Mouse (Mus musculus): ENCODE measurements at regions not wholly inside any gene's neighbourhood (a gene's known extent, or its start where the extent isn't known, plus 50 kb on each side); places are given as distances from the start of the nearest gene placed in this dataset.

DNA sequence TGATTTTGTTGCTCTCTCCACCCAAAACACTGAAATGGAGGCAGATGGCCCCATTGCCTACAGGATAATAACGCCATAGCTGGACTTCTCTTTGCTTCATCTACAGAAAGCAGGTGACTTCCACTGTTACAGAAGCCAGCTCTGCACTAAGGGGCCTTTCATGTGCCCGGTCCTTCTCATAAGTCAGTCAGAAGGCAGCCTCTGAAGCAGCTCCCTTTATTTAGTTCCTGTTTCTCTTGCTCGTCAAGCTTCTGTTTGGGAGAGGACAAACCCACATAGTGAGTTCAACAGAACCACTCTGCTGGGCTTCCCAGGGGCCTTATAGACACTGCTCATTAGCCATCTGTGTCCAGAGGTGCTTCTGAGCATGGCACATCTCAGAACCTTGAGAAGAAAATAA lies 205.1 kb upstream of the Hhip start:
- no peak for DNase-seq (ENCODE audit: low spot score in 2 of 2)

DNA sequence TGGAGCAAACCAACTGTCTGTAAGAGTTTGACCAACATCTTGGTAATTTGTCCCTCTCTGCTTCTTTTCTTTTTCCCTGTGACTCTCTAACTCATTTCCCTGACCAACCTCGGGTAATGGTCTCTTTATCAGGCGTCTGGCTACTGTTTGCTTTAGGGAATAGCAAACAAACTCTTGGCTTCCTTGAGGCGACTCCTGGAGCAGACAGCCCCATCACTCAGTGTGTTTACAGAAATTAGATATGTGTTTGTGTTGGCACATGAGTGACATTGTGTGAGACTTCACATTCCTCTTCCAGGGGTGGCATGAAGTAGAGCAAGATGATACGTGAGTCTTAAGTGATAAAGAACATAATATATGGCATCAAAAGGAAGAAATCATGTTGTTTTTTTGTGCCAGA lies 195.7 kb upstream of the Hhip start:
- no peak for DNase-seq (ENCODE audit: low spot score in 2 of 2)

DNA sequence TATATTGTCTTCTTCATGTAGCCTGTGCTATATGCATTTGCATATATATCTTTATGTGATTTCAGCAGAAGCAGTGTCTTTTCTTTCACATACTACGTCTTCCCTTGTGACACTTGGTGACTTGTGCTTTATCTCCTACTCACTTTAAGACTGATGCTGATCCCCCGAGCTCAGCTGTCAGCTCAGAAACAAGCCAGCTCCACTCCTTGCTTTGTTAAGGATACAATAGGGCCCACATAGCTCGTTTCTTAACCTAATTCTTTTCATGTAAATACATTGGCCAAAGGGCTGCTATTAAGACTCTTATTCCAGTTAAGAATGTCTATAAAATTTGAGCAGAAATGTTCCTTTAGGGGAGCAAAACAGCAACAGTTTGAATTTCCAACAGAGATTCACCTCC lies 193.8 kb upstream of the Hhip start:
- no peak for DNase-seq (ENCODE audit: low spot score in 2 of 2)

DNA sequence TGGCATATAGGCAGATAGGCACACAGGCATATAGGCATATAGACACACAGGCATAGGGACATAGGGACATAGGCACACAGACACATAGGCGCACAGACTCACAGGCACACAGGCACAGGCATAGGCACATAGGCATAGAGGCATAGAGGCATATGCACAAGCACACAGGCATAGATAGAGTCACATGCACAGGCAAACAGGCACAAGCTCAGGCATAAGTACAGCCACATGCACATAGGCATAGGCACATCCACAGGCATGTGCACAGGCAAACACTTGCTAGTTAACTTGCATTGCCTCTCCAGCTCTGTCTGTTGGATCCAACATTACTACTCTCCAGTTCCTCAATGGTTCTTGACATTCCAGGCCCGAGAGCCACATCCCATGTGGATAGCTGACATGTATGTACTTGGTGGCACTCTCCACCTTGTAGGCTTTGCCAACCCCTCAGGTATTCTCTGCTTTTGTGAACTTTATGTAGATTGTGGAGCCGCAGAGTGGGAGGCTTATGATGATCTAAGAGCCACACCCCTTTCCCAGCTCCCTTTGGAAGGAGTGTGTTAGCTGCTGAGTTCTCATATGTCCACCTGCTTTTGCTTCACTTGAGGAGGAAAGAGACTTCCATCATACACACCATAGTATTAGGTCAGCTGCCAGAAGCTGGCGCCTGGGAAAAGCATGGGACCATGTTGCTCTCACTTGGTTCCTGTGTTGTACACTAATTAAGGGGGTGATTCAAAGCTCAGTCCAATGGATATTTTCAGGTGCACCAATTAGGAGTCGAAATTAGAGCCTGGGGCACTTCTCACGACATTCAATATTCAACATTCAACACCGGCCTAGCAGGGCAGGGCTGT lies 192.7 kb upstream of the Hhip start:
- DNase-seq (ENCODE audit: low spot score in 2 of 2) = no peak

DNA sequence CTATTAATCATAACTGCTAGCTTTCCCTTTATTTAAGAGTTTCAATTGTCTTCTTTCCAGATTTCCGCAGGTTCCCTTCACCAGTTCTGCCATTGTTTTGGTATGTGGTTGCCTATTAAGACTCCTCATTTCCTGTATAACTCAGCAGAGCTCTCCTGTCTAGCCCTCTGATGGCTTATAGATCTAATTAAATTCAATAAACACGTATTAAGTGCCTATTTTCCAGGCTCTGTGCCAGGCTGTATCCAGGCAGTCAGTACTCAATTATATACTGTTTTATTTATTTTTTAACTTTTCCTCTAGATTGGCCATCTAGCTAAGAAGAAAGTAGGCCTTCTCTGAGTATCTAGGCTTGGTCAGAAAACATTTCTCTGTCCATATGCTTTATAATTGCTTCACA lies 192.0 kb upstream of the Hhip start:
- DNase-seq (ENCODE audit: low spot score in 2 of 2) = no peak

DNA sequence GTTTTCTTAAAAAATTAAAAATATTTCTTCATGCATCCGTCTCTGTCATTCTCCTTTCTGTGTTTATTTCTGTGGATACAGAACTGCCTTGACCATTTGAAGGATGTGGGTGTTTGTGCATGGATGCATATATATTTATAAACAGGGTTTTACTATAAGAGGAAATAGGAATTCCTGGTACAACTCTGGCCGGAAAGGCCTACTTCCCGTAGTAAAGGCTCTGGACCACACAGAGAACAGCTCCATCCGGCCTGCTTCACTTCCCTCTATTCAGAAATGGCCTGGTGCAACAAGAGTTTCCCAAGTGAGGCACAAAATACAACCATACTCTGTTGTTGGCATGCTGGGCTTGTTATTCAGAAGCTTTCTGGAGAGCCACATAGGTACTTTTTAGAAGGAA lies 182.1 kb upstream of the Hhip start:
- DNase-seq (ENCODE audit: low spot score in 2 of 2) = no peak

DNA sequence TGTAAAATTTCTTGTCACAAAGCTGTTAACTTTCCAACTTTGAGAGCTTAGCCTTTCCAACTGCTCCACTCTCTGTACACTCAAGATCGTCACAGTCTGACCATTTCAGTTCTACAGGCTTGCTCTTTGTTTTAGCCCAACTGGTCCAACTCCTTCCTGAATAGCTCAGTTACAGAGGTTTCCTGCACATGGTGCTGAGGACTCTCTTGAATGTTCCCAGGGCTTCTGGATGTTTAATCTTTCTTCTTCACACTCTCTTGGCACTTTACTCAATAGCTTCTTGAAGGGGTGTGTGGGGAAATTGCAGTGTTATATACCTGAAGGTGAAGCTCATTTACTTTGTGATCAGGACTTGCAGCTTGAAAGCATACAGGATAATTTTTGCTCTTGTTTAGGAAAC lies 152.6 kb upstream of the Hhip start:
- no peak for DNase-seq (ENCODE audit: low spot score in 2 of 2)

DNA sequence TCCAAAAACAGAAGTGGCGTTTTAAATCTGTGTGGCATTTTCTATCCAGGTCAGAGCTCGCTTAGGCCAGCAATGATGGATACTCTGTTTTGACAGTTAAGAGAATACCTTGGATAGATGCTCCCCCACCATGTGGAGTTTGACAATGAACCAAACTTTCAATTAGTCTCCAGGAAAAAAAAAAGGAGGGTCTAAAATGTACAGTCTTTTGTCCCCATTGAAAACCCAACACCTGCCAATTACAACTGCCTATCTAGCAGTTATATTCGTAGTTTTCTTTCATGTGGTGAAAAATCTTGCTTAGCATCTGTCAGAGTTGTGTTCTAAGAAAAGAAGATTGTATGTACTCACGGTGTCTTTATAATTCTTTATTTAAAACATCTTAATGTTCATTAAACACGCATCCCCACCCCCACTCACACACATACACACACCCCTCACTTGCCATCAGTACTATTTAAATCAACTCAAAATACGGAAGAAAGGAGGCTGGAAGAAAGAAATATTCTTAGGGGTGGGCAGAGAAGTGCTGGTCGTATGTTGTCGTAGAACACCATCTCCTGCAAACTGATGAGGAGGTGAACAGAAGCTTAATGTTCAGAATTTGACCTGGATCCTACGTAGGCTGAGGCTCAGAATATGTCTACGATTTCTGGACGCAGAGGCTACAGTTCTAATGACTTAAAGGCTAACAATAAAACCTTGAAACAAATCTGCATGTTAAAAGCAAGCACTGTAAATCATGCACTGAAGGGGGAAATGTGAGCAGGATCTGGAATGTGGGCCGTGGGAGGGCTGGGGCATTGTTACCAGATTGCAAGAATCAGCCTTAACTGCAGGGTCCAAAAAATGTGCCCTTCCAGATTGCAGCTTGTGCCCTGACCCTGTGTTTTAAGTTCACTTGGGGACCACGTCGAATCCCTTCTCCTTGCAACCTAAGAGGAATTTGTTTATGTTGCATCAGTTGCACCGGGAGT lies 147.2 kb upstream of the Hhip start:
- DNase-seq (ENCODE audit: low spot score in 2 of 2) = no peak

DNA sequence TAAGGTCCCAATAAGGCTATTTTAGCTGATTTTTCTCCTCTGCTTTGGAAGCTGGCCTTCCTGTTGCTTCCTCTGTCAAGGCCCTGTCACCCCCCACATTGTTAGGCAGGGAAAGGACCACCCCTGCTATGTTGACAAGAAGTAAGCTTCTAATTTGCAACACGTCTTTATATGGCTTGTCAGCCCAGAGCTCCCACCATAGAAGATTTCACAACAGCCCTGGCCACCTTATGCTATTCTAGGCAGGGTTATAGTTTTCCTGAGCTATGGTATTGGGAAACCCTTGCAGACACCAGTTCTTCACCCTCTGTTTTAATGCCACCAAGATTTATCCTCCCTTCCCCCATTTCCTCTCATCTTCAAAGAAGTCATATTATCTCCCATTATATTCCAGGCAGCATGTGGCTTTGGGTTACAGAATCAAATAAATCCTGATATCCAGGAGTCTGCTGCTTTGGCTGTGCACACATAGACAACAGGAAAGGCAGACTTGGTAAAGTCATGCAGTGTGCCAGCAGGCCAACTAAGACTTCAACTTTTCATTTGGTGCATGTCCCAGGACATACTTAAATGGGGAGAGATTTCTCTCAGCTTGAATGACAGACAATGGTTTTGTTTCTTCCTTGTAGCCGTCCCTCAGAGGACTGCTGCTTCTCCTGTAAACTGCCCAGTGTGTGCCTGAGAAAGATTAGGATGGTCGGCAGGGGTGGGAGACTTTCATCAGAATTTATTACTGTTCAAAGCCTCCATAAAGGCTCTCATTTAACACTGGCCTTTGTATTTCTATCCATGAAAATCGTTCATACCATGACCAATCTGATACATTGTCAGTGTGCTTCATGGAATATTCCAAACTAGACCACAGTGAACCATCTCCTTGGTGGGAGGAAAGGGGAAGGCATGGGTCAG lies 146.2 kb upstream of the Hhip start:
- no peak for DNase-seq (ENCODE audit: low spot score in 2 of 2)

DNA sequence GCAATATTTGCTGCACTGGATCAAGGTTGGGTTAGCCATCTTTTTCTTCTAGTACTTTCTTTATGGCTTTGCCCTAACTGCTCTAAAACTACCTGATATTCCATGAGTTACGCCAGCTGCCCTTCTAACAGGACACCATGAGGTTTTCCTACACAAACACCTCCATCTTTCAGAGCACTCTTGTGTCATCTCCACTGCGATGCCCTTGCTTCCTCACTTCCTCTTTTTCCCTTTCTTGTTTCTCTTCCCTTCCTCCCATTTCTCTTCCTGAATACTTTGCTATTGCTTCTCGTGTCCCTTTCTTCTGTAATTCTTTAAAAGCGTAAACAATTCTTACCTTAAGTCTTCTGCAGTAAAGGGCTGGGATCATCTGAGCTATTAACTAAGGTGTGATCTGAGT lies 139.9 kb upstream of the Hhip start:
- DNase-seq (ENCODE audit: low spot score in 2 of 2) = no peak

DNA sequence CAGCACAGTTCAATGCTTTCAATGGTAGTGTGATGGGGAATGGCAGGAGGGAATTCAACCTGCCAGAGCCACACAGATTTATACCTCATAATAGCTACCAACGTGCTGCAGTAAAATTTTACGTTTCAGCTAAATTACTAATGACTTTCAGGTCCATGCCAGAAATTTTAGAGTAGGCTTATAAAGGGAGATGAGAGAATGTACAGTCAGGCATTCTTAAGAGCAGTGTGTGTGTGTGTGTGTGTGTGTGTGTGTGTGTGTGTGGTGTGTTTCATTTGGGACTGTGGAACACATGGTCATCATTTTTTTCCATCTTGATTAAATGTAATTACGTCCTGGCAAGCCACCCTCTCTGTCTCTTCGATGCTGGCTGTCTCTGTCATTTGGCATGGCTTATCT lies 132.7 kb upstream of the Hhip start:
- no peak for DNase-seq (ENCODE audit: low spot score in 2 of 2)

DNA sequence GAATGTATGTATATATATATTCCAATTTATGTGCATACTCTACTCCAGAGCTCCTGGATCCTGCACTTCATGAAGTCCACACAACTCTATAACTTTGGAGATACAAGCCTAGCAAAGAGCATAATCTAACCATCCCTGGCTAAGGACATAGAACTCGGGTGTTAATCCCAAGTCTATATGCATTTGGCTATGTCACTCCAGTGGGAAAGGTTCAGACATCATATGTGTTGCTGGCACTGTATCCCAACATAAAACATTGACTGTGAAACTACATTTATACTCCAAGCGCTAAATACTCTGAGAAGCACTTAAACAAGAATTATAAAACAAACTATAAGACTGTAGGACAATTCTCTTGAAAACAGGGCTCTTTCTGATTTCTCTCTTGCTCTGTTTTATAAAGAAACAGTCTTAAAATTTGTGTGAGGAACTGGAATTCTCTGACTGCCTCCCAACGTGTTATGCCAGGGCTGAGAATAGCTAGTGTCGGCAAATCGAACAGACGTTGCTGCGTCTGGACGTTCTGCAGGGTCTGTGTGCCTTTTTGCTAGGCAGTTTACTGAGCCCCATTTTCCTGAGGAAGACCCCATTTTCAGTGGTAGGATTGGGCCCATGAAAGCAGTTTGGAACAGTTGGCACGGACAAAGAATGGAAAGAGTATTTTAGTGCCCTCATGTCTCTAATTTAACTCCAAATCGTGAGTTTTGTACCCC lies 132.1 kb upstream of the Hhip start:
- DNase-seq (ENCODE audit: low spot score in 2 of 2) = no peak

DNA sequence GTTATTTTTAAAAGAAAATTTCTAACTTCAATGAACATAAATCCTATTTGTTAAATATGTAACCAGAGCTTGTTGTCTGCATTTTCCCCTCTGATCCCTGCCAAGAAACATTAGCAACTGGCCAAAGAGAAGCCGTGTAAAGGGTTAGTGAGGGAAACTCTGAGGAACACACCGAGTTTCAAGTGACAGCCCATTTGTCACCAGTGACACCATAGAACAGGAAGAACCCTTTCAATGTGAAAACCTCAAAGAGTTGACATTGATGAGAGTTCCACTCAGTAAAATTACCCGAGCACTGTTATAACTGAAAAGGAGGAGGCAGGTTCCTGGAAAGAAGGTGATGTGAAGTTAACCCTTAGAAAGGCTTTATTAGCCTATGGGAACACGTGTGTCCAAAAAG lies 127.5 kb upstream of the Hhip start:
- no peak for DNase-seq (ENCODE audit: low spot score in 2 of 2)

DNA sequence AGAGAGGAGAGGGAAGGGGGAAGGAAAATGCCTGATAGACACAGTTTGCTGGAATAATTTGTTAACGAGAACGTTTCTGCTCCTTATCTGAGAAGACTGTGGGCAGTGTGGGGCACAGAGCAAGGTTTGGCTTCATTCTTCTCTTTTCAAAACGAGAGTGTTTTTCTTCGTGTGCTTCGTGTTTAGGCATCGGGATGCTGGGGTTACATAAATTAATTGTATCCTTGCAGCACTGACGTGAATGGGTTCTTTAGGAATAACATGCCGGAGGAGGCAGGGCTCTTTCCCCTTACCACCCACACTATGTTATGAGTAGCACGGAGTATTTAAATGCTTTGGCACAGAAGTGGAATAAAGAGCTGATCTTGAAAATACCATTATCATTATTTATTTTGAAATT lies 110.9 kb upstream of the Hhip start:
- no peak for DNase-seq (ENCODE audit: low spot score in 2 of 2)

DNA sequence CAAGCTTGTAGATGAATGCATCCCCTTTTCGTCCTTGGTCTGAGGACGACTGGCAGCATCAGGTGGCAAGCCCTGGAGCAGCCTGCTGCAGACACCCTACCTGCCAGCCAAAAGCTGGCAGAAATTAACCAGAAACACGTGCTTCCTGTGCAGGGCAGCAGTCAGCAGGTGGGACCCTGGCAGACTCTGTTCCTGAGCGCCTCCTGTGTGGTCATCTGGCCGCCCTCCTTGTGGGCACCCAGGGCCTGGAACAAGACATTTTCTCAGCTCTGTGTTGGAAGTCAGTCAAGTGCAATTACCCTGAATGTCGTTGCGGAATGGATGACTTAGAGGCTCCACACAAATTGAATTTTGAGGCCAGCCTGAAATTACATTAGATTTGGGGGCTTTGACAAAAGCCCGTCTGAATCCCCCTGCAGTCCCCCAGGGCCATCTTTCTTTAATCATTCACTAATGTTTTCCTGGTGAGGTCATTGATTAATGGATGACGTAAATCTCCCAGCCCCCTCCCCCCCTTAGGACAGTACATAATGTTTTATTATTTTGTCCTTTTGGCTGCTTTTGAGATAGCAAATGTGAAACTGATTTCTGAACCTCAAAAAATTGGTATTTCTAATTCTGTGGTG lies 91.8 kb upstream of the Hhip start:
- DNase-seq (ENCODE audit: low spot score in 2 of 2) = no peak

DNA sequence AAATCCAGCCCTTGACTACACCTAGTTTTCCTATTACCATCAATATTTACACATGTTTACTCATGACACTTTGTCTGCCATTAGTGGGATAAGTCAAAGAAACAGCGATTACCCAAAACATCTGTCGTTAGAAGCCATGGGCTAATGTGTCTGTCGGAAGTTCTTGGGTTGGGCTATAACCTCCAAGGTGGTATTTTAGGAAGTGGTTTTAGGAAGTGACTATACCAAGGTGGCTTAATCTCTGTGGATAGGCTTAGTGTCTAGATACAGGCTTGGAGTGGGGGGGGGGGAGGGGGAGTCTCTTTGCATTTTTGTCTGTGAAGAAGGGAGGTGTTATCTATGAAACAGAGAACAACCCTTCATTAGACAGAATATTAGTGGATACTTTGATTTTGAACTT lies 90.1 kb upstream of the Hhip start:
- DNase-seq (ENCODE audit: low spot score in 2 of 2) = no peak

DNA sequence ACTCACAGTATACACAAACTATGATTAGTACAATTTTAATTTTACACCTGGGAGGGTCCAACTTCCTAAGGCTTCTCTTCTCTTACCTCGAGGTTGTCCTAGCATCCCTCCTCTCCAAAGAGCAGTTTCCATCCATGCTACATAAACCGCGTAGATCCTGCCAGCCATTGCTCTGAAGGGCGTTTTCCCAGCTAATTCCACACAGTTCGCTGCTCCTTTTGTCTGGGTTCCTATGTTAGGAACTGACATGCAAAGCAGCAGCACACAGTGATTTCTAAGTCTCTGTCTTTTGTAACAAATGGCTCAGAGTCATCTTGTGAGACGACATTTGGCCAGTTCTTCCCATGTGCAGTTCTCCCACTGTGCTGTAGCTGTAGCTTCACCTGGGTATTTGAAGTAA lies 80.7 kb upstream of the Hhip start:
- DNase-seq (ENCODE audit: low spot score in 2 of 2) = no peak

DNA sequence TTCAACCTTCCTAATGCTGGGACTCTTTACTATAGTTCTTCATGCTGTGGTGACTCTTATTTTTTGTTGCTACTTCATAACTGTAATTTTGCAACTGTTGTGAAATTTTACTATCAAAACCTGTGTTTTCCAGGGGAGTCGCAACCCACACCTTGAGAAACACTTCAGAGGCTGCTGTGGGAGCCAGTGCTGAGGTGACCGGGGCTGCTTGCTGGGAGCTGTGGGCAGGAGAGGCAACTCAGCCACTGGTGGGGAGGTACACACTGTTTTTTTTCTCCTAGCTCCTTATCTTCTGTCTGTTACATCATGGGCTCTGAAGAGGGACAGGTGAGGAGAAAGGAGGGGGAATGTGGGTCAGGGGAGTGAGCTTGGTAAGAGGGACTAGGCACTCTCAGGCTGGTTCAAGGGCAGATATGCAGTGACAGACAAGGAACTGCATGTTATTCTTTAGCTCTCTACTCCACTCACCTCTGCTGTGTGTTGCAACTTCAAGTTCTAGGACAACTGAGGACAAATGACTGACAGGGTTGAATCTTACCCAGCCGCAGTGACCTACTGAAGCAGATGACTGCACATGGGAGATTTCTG lies 62.7 kb upstream of the Hhip start:
- DNase-seq (ENCODE audit: low spot score in 2 of 2) = no peak

DNA sequence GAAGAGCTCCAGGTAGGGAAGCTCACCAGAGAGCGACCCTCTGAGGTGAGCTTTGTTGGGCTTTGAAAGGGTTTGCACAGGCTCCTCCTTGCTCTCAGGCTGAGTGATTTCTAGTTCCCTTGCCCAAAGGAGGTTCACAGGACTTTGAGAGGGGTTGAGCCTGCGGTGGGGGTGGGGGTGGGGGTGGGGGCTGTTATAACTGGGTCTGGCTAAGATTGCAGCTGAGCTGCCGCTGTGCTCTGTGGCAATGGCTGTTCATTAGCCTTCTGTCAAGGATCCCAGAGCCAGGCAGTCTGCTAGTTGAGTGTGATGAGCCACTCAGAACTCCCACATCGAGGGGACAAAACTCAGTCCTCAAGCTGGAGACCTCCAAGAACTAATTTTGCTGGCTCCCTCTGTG lies 59.5 kb upstream of the Hhip start:
- no peak for DNase-seq (ENCODE audit: low spot score in 2 of 2)
